Mouse (Mus musculus): ENCODE data around the gene Cabp1. TPM values are rescaled to one million over a fixed set of nuclear protein-coding genes. Genes with fewer than 3 reads are reported as not detected.

Gene Cabp1
- polyA plus RNA-seq, 1 experiment = not detected

DNA sequence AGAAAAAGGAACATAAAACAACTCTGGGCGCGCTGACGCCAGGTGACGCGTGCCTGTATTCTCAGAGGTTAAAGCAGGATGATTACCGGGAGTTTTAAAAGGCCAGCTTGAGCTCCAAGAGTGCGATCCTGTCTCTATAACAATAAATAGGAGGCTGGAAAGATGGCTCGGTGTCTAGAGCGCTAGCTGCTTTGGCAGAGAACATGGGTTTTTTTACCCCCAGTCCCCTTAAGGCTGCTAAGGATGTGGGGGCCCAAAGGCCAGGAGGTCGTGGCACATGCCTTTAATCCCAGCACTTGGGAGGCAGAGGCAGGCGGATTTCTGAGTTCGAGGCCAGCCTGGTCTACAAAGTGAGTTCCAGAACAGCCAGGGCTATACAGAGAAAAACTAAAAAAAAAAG, 35.0 kb downstream of the Cabp1 start:
- no peaks in the 10 kb centered on the region for H3K27me3 ChIP-seq (ENCODE audit: control insufficient read depth)
- no peaks in the 10 kb centered on the region for H3K36me3 ChIP-seq (ENCODE audit: control insufficient read depth)
- H3K4me1 ChIP-seq (ENCODE audit: control insufficient read depth) = peaks cover 70% of the 10 kb centered on the region
- TF ChIP-seq TAL1 (IDR thresholded peaks at IDR 0.05; ENCODE audit: low read length) (no peak), GATA1 (IDR thresholded peaks at IDR 0.05; ENCODE audit: low read length) (no peak)
- H3K4me3 ChIP-seq (replicated peaks) = peak overlapping the region; percentile 92
- H3K9me3 ChIP-seq (ENCODE audit: control insufficient read depth, low read length) = no peaks in the 10 kb centered on the region

DNA sequence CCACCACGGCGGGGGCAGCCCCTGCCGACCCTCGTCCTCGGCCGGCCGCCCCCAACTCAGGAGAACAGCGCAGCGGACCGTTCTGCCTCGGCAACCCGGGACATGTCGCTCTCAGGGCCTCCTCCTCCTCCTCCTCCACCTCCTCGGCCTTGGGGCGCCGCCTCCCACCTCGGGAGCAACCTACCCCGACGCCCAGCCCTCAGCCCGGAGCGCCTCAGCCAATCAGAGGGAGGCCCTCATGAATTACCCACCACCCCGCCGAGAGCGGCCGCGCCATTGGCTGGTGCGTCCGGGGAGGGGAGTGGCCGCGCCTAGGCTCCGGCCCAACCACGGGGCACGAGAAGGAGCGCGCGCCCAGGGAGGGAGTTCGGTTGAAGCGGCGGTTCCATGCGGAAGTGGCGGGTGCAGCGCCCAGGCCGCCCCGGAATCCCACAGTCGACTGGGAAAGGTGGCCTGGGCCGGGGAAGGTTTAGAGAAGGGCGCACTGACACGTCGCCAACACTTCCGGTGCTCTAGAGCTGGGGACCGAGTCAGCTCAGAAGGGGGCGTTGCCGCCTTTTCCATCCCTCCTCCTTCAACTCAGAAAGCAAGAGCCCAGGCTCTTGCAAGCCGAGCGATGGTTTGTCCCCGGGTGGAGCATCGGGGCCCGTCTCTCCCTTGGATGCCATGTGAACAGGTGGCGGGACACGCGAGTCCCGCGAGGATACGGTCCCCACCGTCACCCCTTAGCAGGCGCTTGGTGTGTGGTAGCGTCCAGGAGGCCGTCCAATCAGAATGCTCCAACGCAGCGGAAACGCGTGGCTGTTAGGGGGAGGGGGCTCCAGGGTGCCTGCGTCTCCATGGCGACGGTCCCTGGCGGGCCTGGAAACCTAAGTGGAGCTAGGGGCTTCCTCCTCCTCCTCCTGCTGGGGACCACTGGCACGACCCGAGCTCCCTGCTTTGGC, 35.9 kb downstream of the Cabp1 start, which contains the start of gene Mlec:
Gene Mlec, minus strand, starts transcription at position 140 of the 944 bp plus-strand sequence.
- peaks cover 3% of the 10 kb centered on the region; the same call in 1 of the 2 replicates for H3K36me3 ChIP-seq (ENCODE audit: control insufficient read depth)
- H3K27me3 ChIP-seq (ENCODE audit: control insufficient read depth) = no peaks in the 10 kb centered on the region
- no peak for TF ChIP-seq GATA1 (IDR thresholded peaks at IDR 0.05; ENCODE audit: low read length)
- no peak for TF ChIP-seq TAL1 (IDR thresholded peaks at IDR 0.05; ENCODE audit: low read length)
- peak within 1 kb of the TSS; percentile 92 for H3K4me3 ChIP-seq (replicated peaks)
- no peaks in the 10 kb centered on the region for H3K9me3 ChIP-seq (ENCODE audit: control insufficient read depth, low read length)
- peaks cover 69% of the 10 kb centered on the region for H3K4me1 ChIP-seq (ENCODE audit: control insufficient read depth)

DNA sequence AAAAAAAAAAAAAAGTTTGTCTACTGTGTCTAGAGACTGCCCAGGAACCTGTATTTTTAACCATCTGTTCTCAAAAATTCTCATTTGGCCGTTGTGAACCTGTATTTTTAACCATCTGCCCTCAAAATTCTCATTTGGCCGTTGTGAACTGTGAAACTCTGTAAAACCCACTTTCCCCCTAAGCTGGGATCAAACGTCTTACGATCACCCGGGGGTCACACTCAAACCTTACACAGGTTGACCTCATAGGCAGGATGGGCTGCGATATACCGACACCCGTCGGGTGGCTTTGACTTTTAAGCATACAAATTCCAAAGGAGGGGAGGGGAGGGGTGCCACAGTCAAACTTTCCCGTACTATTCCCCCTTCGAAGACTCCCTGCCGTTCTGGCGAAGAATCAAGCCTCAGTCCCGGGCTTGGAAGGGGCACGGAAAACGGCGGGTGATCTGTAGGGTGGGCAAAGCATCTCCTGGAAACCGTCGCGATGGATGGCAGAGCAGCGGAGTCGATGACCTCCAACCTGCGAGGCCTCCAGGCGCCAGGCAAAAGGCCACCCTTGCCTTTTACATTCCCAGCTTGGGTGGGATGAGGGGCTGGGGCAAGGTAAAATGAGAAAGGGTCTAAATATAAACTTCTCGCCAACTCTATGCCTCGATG, 37.1 kb downstream of the Cabp1 start:
- peak overlapping the region; percentile 92 for H3K4me3 ChIP-seq (replicated peaks)
- H3K4me1 ChIP-seq (ENCODE audit: control insufficient read depth) = peaks cover 59% of the 10 kb centered on the region
- H3K27me3 ChIP-seq (ENCODE audit: control insufficient read depth) = no peaks in the 10 kb centered on the region
- TF ChIP-seq TAL1 (IDR thresholded peaks at IDR 0.05; ENCODE audit: low read length) = no peak
- no peak for TF ChIP-seq GATA1 (IDR thresholded peaks at IDR 0.05; ENCODE audit: low read length)
- no peaks in the 10 kb centered on the region for H3K9me3 ChIP-seq (ENCODE audit: control insufficient read depth, low read length)
- H3K36me3 ChIP-seq (ENCODE audit: control insufficient read depth) = peaks cover 9% of the 10 kb centered on the region

DNA sequence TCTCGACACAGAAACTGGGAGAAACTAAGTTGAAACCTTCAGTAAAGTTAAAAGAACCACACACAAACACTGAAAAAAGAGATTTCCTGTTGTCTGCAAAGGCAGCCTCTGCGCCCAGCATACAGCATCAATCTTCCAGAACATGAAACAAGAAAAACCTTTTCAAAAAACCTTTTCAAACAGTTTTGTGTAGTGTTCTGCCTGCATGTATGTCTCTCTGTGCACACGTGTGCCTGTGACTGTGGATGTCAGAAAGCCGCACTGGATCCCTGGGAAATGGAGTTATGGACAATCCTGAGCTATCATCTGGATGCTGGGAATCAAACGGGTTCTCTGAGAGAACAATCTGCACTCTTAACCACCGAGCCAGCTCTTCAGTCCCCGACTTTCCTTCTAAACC, 37.8 kb downstream of the Cabp1 start:
- Histone ChIP-seq H3K4me3 (replicated peaks) (peak overlapping the region; percentile 1), H3K9me3 (ENCODE audit: control insufficient read depth, low read length) (no peaks in the 10 kb centered on the region), H3K27me3 (ENCODE audit: control insufficient read depth) (no peaks in the 10 kb centered on the region), H3K4me1 (ENCODE audit: control insufficient read depth) (peaks cover 56% of the 10 kb centered on the region), H3K36me3 (ENCODE audit: control insufficient read depth) (peaks cover 11% of the 10 kb centered on the region)
- TF ChIP-seq GATA1 (IDR thresholded peaks at IDR 0.05; ENCODE audit: low read length) (no peak), TAL1 (IDR thresholded peaks at IDR 0.05; ENCODE audit: low read length) (no peak)

DNA sequence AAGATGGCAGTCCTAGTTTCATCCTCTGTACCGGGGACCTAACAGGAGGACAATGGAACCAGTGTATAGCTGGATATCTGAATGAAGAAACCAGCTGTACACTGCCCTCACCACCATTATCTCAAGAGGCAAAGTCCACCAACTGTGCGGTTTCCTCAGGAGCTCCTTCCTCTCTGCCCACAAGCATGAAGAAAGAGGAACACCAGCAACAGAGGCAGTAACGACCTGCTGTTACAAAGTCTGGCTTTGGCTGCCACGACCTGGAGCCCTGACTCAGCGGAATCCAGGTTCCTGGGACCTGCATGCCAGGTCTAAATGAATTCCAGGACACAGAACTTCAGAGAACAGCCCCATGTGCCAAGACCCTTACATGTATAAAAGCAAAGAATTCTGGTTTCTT, 38.4 kb downstream of the Cabp1 start:
- peaks cover 12% of the 10 kb centered on the region for H3K36me3 ChIP-seq (ENCODE audit: control insufficient read depth)

DNA sequence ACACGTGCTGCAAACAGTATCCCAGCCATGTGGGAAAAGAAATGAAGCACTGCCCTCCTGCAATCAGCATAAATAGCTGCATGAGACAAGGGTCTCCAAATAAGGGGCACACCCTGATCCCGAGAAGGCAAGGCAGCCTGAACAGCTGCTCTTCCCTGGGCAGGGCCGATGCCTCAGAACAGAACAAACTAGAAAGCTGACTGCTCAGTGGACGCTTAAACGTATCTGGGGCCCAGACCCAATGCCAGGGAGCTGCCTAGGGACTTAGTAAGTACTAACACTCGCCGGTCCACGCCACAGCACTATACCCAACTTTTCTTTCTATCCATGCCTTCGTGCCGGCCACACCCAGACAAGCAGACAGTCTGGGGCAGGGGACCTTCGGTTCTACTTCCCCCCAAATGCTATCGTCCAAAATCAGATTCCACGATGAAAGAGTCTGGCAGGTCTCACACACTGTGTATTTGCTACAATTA, 39.0 kb downstream of the Cabp1 start:
- Histone ChIP-seq H3K4me1 (ENCODE audit: control insufficient read depth) (peaks cover 47% of the 10 kb centered on the region), H3K4me3 (replicated peaks) (peak overlapping the region; percentile 7), H3K36me3 (ENCODE audit: control insufficient read depth) (peaks cover 18% of the 10 kb centered on the region), H3K27me3 (ENCODE audit: control insufficient read depth) (no peaks in the 10 kb centered on the region), H3K9me3 (ENCODE audit: control insufficient read depth, low read length) (no peaks in the 10 kb centered on the region)
- TF ChIP-seq TAL1 (IDR thresholded peaks at IDR 0.05; ENCODE audit: low read length) = no peak
- no peak for TF ChIP-seq GATA1 (IDR thresholded peaks at IDR 0.05; ENCODE audit: low read length)

More for the DNA sequence above, 38.4 kb downstream of the Cabp1 start:
- Histone ChIP-seq H3K4me3 (replicated peaks) (peak overlapping the region; percentile 31), H3K9me3 (ENCODE audit: control insufficient read depth, low read length) (no peaks in the 10 kb centered on the region), H3K27me3 (ENCODE audit: control insufficient read depth) (no peaks in the 10 kb centered on the region), H3K4me1 (ENCODE audit: control insufficient read depth) (peaks cover 50% of the 10 kb centered on the region)
- no peak for TF ChIP-seq GATA1 (IDR thresholded peaks at IDR 0.05; ENCODE audit: low read length)
- TF ChIP-seq TAL1 (IDR thresholded peaks at IDR 0.05; ENCODE audit: low read length) = no peak

DNA sequence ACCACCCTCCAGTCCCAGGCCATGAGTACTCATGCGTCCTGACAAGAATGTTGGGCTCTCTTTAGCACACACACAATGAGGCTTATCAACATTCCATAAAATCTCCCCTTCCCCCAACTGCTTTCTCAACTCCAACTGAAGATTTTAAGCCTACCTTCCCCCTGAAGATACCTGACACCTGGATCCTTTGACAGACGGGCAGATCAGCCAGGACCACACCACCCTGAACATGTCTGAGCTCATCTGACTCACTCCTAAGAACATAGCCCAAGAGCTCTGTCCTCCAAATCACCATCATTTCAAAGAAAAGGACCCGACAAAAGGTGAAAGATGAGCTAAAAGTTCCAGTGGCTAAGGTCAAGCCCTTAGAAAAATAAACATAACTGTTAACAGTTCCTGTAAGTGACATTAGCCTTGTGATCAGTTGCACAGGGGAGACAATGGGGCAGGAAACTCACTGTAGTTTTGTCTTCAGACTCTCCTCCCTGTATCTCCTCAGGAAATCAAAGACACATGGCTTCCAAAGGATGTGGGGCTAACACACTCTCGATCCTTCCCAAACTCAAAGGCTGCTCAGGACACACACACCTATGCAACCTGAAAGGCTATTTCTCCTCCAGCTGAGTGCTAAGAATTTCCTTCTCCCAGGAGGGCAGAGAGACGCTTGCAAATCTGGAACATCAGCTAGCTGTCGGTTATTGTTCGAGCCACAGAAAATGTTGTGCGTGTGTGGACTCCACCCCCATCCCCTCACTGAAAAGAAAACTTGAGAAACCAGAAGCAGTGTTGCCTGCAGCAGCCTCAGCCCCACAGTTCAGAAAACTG, 41.8 kb downstream of the Cabp1 start:
- Histone ChIP-seq H3K4me1 (ENCODE audit: control insufficient read depth) (peaks cover 27% of the 10 kb centered on the region), H3K27me3 (ENCODE audit: control insufficient read depth) (no peaks in the 10 kb centered on the region), H3K9me3 (ENCODE audit: control insufficient read depth, low read length) (no peaks in the 10 kb centered on the region), H3K36me3 (ENCODE audit: control insufficient read depth) (peaks cover 42% of the 10 kb centered on the region), H3K4me3 (replicated peaks) (no peak overlapping the region)
- TF ChIP-seq GATA1 (IDR thresholded peaks at IDR 0.05; ENCODE audit: low read length) (no peak), TAL1 (IDR thresholded peaks at IDR 0.05; ENCODE audit: low read length) (no peak)

DNA sequence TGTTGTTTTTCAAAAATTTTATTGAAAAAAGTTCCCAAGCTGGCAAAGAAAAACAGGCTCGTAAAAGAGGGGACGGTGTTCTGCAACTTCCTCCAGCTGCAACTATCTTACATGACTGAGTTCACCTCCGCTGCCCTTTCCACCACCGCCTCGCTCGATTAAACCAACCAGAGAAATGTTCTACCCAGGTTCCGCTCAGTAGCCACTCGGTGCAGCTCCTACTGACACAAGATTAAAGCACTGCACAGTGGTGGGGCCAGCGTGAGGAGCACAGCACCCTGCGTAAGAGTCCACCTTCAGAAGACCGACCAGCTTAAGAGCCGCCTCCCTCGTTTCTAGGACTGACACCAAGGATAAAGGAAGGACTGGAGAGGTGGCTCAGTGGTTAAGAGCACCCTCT, 42.7 kb downstream of the Cabp1 start:
- Histone ChIP-seq H3K4me3 (replicated peaks) (no peak overlapping the region), H3K9me3 (ENCODE audit: control insufficient read depth, low read length) (no peaks in the 10 kb centered on the region), H3K36me3 (ENCODE audit: control insufficient read depth) (peaks cover 50% of the 10 kb centered on the region), H3K4me1 (ENCODE audit: control insufficient read depth) (peaks cover 20% of the 10 kb centered on the region), H3K27me3 (ENCODE audit: control insufficient read depth) (no peaks in the 10 kb centered on the region)
- TF ChIP-seq TAL1 (IDR thresholded peaks at IDR 0.05; ENCODE audit: low read length) = no peak
- no peak for TF ChIP-seq GATA1 (IDR thresholded peaks at IDR 0.05; ENCODE audit: low read length)

All from erythroblast, embryonic 14.5 days (primary cell).